Mouse (Mus musculus): ENCODE data around the gene Gsdma3. TPM values are rescaled to one million over a fixed set of nuclear protein-coding genes. Genes with fewer than 3 reads are reported as not detected.
A peak's percentile ranks its signal among the peaks of the same experiment; 100 is the strongest.

Gsdma3 gene
- polyA plus RNA-seq, 1 experiment: not detected

DNA sequence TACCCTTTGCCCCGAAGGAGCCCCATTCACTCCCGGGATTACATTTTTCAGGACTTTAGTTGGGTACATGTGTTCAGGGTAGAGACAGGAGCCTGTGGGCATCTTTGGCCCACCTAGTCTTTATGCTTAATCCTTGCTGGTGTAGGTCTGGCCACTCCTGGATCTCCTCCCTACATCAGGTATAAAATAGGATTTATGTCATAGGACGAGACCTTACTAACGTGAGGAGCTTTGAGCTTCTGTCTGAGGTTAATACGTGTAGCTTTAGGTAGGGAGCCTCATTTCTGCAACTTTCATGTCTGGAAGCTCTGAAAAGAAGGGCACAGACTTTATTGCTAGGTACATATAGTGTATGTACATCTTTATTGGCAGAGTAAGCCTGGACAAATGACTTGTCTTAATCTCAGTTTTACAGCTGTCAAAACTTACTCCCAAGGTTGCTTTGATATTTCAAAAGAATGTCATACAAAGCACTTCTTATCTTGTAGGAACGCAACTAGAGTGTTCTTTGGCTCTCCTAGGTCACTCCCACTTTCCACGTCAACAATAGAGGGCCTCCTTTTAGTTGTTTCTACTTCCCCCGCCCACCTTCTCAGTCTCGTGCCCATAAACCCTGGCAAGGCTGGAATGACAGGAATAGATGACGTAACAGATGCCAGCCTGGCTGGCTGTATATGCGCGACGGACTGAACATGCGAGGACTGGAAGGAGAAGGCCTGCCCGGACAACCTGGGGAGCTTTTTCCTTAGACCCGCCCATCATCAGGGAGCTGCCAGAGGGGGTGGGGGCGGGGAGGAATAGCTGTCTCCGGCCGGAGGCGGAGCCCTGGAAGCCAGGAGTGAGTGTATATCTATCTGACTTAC lies 38.2 kb upstream of the Gsdma3 start:
- peak overlapping the region; percentile 87 for H3K4me2 ChIP-seq (ENCODE audit: low read depth)
- TF ChIP-seq USF1 (IDR thresholded peaks at IDR 0.05; ENCODE audit: low read depth) (peak; percentile 41), MAX (IDR thresholded peaks at IDR 0.05; ENCODE audit: low read depth) (peak; percentile 60), MYOG (IDR thresholded peaks at IDR 0.05; ENCODE audit: control insufficient read depth in 1 of 3, insufficient read depth in 1 of 3, insufficient read length in 2 of 3, low read depth in 2 of 3) (no peak), POLR2A (IDR thresholded peaks at IDR 0.05; ENCODE audit: insufficient read length, low read depth) (peak; percentile 28), MYOD1 (IDR thresholded peaks at IDR 0.05; ENCODE audit: control insufficient read depth in 1 of 3, insufficient read length in 2 of 3, low read depth in 2 of 3) (no peak)
- H3K4me3 ChIP-seq: peak overlapping the region; percentile 77
- H3K36me3 ChIP-seq (ENCODE audit: control insufficient read depth, insufficient read depth): peaks cover 5% of the 10 kb centered on the region
- H3K27me3 ChIP-seq (ENCODE audit: control insufficient read depth, insufficient read depth, insufficient read length): peaks cover 12% of the 10 kb centered on the region
- H3ac ChIP-seq (ENCODE audit: control insufficient read depth, insufficient read length): no peak overlapping the region
- peaks cover 20% of the 10 kb centered on the region for H3K79me2 ChIP-seq (ENCODE audit: control insufficient read depth, insufficient read depth)

DNA sequence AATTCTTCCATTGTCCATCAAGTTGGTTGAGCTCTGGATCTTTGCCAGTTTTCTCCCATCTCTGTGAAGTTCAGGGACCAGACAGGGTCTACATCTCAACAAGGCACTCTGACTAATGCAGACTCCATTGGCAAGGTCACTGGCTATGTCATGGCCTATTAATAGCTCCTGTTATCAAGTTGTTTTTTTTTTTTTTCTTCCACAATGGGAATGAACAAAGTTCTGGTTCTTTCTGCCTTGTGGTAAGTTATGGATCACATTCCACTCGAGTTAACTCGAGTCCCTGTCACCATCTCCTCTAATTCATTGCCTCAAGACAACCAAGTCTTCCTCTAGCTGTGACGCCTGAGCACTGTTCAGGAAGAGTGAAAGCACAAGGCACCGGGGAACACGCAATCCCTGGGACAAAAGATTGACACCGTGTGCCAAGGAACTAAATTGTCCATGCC lies 37.3 kb upstream of the Gsdma3 start:
- no peak overlapping the region for H3ac ChIP-seq (ENCODE audit: control insufficient read depth, insufficient read length)
- no peaks in the 10 kb centered on the region for H3K36me3 ChIP-seq (ENCODE audit: control insufficient read depth, insufficient read depth)
- peak overlapping the region; percentile 87 for H3K4me2 ChIP-seq (ENCODE audit: low read depth)
- peaks cover 20% of the 10 kb centered on the region for H3K79me2 ChIP-seq (ENCODE audit: control insufficient read depth, insufficient read depth)
- peak overlapping the region; percentile 77 for H3K4me3 ChIP-seq
- no peak for TF ChIP-seq POLR2AphosphoS2 (IDR thresholded peaks at IDR 0.05; ENCODE audit: insufficient read length, low read depth)
- no peak for TF ChIP-seq MYOG (IDR thresholded peaks at IDR 0.05; ENCODE audit: control insufficient read depth in 1 of 3, insufficient read depth in 1 of 3, insufficient read length in 2 of 3, low read depth in 2 of 3)
- no peak for TF ChIP-seq REST (IDR thresholded peaks at IDR 0.05; ENCODE audit: insufficient read depth, insufficient read length)
- TF ChIP-seq CEBPB (IDR thresholded peaks at IDR 0.05; ENCODE audit: insufficient read depth, poor library complexity, severe bottlenecking): no peak
- TF ChIP-seq MAX (IDR thresholded peaks at IDR 0.05; ENCODE audit: low read depth): no peak
- TF ChIP-seq USF1 (IDR thresholded peaks at IDR 0.05; ENCODE audit: low read depth): no peak
- TF ChIP-seq POLR2A (IDR thresholded peaks at IDR 0.05; ENCODE audit: insufficient read length, low read depth): no peak
- TF ChIP-seq TCF12 (IDR thresholded peaks at IDR 0.05; ENCODE audit: insufficient read depth, poor library complexity, severe bottlenecking): no peak
- TF ChIP-seq SRF (IDR thresholded peaks at IDR 0.05; ENCODE audit: control insufficient read depth, insufficient read length, low read depth): no peak
- TF ChIP-seq TCF3 (IDR thresholded peaks at IDR 0.05; ENCODE audit: insufficient read length, low read depth): no peak
- no peak for TF ChIP-seq MYOD1 (IDR thresholded peaks at IDR 0.05; ENCODE audit: control insufficient read depth in 1 of 3, insufficient read length in 2 of 3, low read depth in 2 of 3)
- peaks cover 13% of the 10 kb centered on the region for H3K27me3 ChIP-seq (ENCODE audit: control insufficient read depth, insufficient read depth, insufficient read length)

DNA sequence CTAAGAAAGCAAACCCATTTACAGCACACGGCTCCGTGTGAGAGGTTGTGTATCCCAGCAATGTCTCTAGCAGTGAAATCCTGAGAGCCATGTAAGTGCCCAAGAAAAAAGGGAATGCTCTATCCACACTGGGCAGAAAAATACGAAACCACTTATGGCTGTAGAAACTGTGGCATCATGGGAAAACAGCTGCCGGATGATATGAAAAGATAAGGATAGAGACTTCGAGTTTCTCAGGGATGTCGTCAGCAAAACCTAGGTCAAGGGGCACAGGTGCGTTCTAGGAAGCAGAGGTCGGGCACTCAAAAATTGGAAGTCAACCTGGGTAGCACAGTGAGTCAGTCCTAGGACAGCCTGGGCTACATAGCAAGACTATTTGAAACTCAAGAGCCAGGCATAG lies 36.9 kb upstream of the Gsdma3 start:
- H3K4me2 ChIP-seq (ENCODE audit: low read depth): peak overlapping the region; percentile 87

GRCm38 (mm10) chr11:98590548-98591445 lies 35.4 kb upstream of the Gsdma3 start:
- H3K79me2 ChIP-seq (ENCODE audit: control insufficient read depth, insufficient read depth): peaks cover 9% of the 10 kb centered on the region
- H3K27me3 ChIP-seq (ENCODE audit: control insufficient read depth, insufficient read depth, insufficient read length): peaks cover 22% of the 10 kb centered on the region
- TF ChIP-seq USF1 (IDR thresholded peaks at IDR 0.05; ENCODE audit: low read depth) (no peak), TCF3 (IDR thresholded peaks at IDR 0.05; ENCODE audit: insufficient read length, low read depth) (no peak), E2F4 (IDR thresholded peaks at IDR 0.05; ENCODE audit: insufficient read depth) (no peak), CEBPB (IDR thresholded peaks at IDR 0.05; ENCODE audit: insufficient read depth, poor library complexity, severe bottlenecking) (no peak), MYOD1 (IDR thresholded peaks at IDR 0.05; ENCODE audit: control insufficient read depth in 1 of 3, insufficient read length in 2 of 3, low read depth in 2 of 3) (peak in 1 of 3 experiments; percentile 63), MAX (IDR thresholded peaks at IDR 0.05; ENCODE audit: low read depth) (no peak), MYOG (IDR thresholded peaks at IDR 0.05; ENCODE audit: control insufficient read depth in 1 of 3, insufficient read depth in 1 of 3, insufficient read length in 2 of 3, low read depth in 2 of 3) (peak in 2 of 3 experiments; percentile 42 to 64), POLR2A (IDR thresholded peaks at IDR 0.05; ENCODE audit: insufficient read length, low read depth) (no peak), SRF (IDR thresholded peaks at IDR 0.05; ENCODE audit: control insufficient read depth, insufficient read length, low read depth) (no peak), POLR2AphosphoS2 (IDR thresholded peaks at IDR 0.05; ENCODE audit: insufficient read length, low read depth) (no peak), TCF12 (IDR thresholded peaks at IDR 0.05; ENCODE audit: insufficient read depth, poor library complexity, severe bottlenecking) (no peak)
- H3K4me3 ChIP-seq: no peak overlapping the region
- H3ac ChIP-seq (ENCODE audit: control insufficient read depth, insufficient read length): no peak overlapping the region
- H3K36me3 ChIP-seq (ENCODE audit: control insufficient read depth, insufficient read depth): no peaks in the 10 kb centered on the region
- no peak overlapping the region for H3K4me2 ChIP-seq (ENCODE audit: low read depth)

More for the DNA sequence above, 36.9 kb upstream of the Gsdma3 start:
- Histone ChIP-seq H3K36me3 (ENCODE audit: control insufficient read depth, insufficient read depth) (no peaks in the 10 kb centered on the region), H3K4me3 (no peak overlapping the region), H3K27me3 (ENCODE audit: control insufficient read depth, insufficient read depth, insufficient read length) (peaks cover 18% of the 10 kb centered on the region), H3K79me2 (ENCODE audit: control insufficient read depth, insufficient read depth) (peaks cover 20% of the 10 kb centered on the region), H3ac (ENCODE audit: control insufficient read depth, insufficient read length) (no peak overlapping the region)
- TF ChIP-seq POLR2AphosphoS2 (IDR thresholded peaks at IDR 0.05; ENCODE audit: insufficient read length, low read depth): no peak
- no peak for TF ChIP-seq TCF12 (IDR thresholded peaks at IDR 0.05; ENCODE audit: insufficient read depth, poor library complexity, severe bottlenecking)
- TF ChIP-seq MYOG (IDR thresholded peaks at IDR 0.05; ENCODE audit: control insufficient read depth in 1 of 3, insufficient read depth in 1 of 3, insufficient read length in 2 of 3, low read depth in 2 of 3): no peak
- TF ChIP-seq POLR2A (IDR thresholded peaks at IDR 0.05; ENCODE audit: insufficient read length, low read depth): no peak

Measured in myocyte (in vitro differentiated cells).